Mouse (Mus musculus) ES-E14 (cell line): Measurements from ENCODE around the gene Esrp2.

Source experiments
- CHD2 ChIP-seq: IDR thresholded peaks from 2 replicates; pipeline ENCODE4 v1.6.1; 2014; ENCODE audit warnings: mild to moderate bottlenecking, low read depth, low read length, inconsistent platforms
- HCFC1 ChIP-seq: IDR thresholded peaks from 2 replicates; pipeline ENCODE4 v1.6.1; 2012; ENCODE audit warnings: low read length, inconsistent platforms, borderline replicate concordance; ENCODE audit not compliant: insufficient read depth
- MAFK ChIP-seq: IDR thresholded peaks from 2 replicates; pipeline ENCODE4 v1.6.1; 2014; ENCODE audit warnings: mild to moderate bottlenecking, low read depth, low read length, inconsistent platforms; ENCODE audit not compliant: insufficient read depth
- ZNF384 ChIP-seq: IDR thresholded peaks from 2 replicates; pipeline ENCODE4 v1.6.1; 2012; ENCODE audit warnings: low read depth, low read length, inconsistent platforms

- no peak for TF ChIP-seq ZNF384
- TF ChIP-seq HCFC1 = no peak
- TF ChIP-seq CHD2 = no peak
- TF ChIP-seq MAFK = no peak
Measured at GRCm38 (mm10) chr8:106176891-106177290, 40.1 kb upstream of the Esrp2 start.
